In the genomic region with DNA sequence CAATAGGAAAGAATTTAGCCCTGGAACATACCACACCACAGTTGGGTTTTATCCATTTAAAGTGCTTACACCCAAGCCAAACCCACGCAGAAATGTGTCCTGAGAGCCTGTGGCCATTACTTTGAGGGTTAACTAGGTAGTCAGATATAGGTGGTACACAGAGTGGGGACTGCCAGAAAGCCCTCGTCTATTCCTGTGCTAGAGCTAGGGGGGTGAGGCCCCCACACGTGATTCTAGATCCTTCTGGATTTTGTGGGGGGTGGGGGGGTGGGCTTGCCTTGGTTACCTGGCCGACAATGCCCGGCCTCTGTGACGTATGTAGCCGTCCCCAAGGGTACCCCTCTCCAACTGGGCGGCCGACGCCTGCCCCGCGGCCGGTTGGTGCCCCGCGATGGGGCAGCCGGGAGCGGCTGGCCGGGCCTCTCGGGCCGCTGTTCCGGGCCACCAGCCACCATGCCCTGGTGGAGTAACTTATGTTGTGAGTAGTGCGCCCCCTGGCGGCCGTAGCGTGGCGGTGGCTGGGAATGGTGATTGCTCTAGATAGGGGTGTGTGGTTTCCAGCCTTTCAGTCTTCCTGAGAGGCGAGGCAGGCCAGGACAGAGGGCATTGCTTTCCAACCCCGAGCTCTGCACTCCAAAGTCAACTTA, we compare ENCODE assay signal across 1 mouse cellular context.
TF ChIP-seq lines count a peak whose summit lies in the region.

No protein-coding gene starts in this region.

TF ChIP-seq in CH12.LX, 34 proteins besides CTCF, POLR2A, EP300 and RAD21:
- TF ChIP-seq ELF1 (IDR thresholded peaks at IDR 0.05; ENCODE audit: low read depth, low read length) (peak; percentile 43; the same call in 1 of the 2 replicates), POLR2AphosphoS2 (IDR thresholded peaks at IDR 0.05; ENCODE audit: low read depth, low read length) (no peak), USF1 (IDR thresholded peaks at IDR 0.05; ENCODE audit: low read depth, low read length) (no peak), JUND (conservative IDR thresholded peaks at IDR 0.05; ENCODE audit: low read depth, low read length) (no peak), SIN3A (IDR thresholded peaks at IDR 0.05; ENCODE audit: low read length) (no peak), SMC3 (IDR thresholded peaks at IDR 0.05; ENCODE audit: low read depth, low read length) (peak; percentile 73), IRF4 (IDR thresholded peaks at IDR 0.05; ENCODE audit: low read depth, low read length) (peak; percentile 49; the same call in 1 of the 2 replicates), TCF12 (IDR thresholded peaks at IDR 0.05; ENCODE audit: low read depth, low read length) (peak; percentile 27; the same call in 1 of the 2 replicates), BHLHE40 (IDR thresholded peaks at IDR 0.05; ENCODE audit: low read depth, low read length) (0 out of 2 replicates have a peak, but pooled peaks have one; percentile 21), MEF2A (IDR thresholded peaks at IDR 0.05; ENCODE audit: borderline replicate concordance, low read depth, low read length) (0 out of 2 replicates have a peak, but pooled peaks have one; percentile 15), UBTF (IDR thresholded peaks at IDR 0.05; ENCODE audit: low read depth, low read length) (peak; percentile 96), NRF1 (IDR thresholded peaks at IDR 0.05; ENCODE audit: low read depth, low read length) (no peak), ZNF384 (IDR thresholded peaks at IDR 0.05; ENCODE audit: low read depth, low read length) (no peak), MAZ (IDR thresholded peaks at IDR 0.05; ENCODE audit: low read depth, low read length) (0 out of 2 replicates have a peak, but pooled peaks have one; percentile 28), GABPA (IDR thresholded peaks at IDR 0.05; ENCODE audit: insufficient replicate concordance, low read depth, low read length) (no peak), USF2 (conservative IDR thresholded peaks at IDR 0.05; ENCODE audit: low read depth, low read length) (no peak), MAFK (IDR thresholded peaks at IDR 0.05; ENCODE audit: insufficient replicate concordance, low read length) (no peak), KAT2A (IDR thresholded peaks at IDR 0.05; ENCODE audit: insufficient replicate concordance, low read length) (no peak), MAX (IDR thresholded peaks at IDR 0.05; ENCODE audit: low read length) (peak; percentile 54; the same call in 1 of the 2 replicates), ETS1 (conservative IDR thresholded peaks at IDR 0.05; ENCODE audit: low read depth, low read length) (no peak), TBP (conservative IDR thresholded peaks at IDR 0.05; ENCODE audit: low read depth, low read length) (no peak), HCFC1 (IDR thresholded peaks at IDR 0.05; ENCODE audit: low read depth, low read length) (peak; percentile 17; the same call in 1 of the 2 replicates), MYC (IDR thresholded peaks at IDR 0.05; ENCODE audit: low read depth, low read length) (no peak), CHD2 (IDR thresholded peaks at IDR 0.05; ENCODE audit: low read length) (no peak), ZC3H11A (IDR thresholded peaks at IDR 0.05; ENCODE audit: low read depth, low read length) (no peak), JUN (IDR thresholded peaks at IDR 0.05; ENCODE audit: insufficient read depth, low read depth, low read length) (no peak), CHD1 (IDR thresholded peaks at IDR 0.05; ENCODE audit: low read depth, low read length) (no peak), NELFE (IDR thresholded peaks at IDR 0.05; ENCODE audit: low read depth, low read length) (no peak), ZKSCAN1 (IDR thresholded peaks at IDR 0.05; ENCODE audit: borderline replicate concordance, low read depth, low read length) (no peak), MXI1 (IDR thresholded peaks at IDR 0.05; ENCODE audit: low read depth, low read length) (no peak; the same call in 1 of the 2 replicates), E2F4 (IDR thresholded peaks at IDR 0.05; ENCODE audit: insufficient replicate concordance, low read depth, low read length) (no peak), ZMIZ1 (IDR thresholded peaks at IDR 0.05; ENCODE audit: low read depth, low read length) (no peak), RCOR1 (conservative IDR thresholded peaks at IDR 0.05; ENCODE audit: low read depth, low read length) (no peak), PAX5 (IDR thresholded peaks at IDR 0.05; ENCODE audit: low read length) (no peak)
TF ChIP-seq in CH12.LX: peak in this region for 10.
